Mouse (Mus musculus) right cerebral cortex, postnatal 10 days (tissue): Measurements from ENCODE around the gene Cbx1.
A peak's percentile ranks its signal among the peaks of the same experiment; 100 is the strongest.
"Not testable (repeated sequence)": the region's sequence is repeated elsewhere in the genome, so short reads cannot be mapped to it uniquely, and the experiment has no call there.

Experiments
- DNase-seq, 2 experiments: peaks; one replicate each; pipeline ENCODE4 v3.0.0; 2021; ENCODE audit warnings: low spot score in 2 of 2

Gene Cbx1

GRCm38 (mm10) chr11:96837298-96837697, 48.4 kb downstream of the Cbx1 start:
- no peak for DNase-seq

GRCm38 (mm10) chr11:96838341-96838740, 49.4 kb downstream of the Cbx1 start:
- DNase-seq = no peak

- no peak for DNase-seq
Observed at GRCm38 (mm10) chr11:96839428-96839827, 50.5 kb downstream of the Cbx1 start.

- no peak for DNase-seq
Observed at GRCm38 (mm10) chr11:96839877-96840276, 51.0 kb downstream of the Cbx1 start.

- DNase-seq = peak; percentile 64 to 82
Observed at GRCm38 (mm10) chr11:96840290-96840689, 51.4 kb downstream of the Cbx1 start.

GRCm38 (mm10) chr11:96843627-96844026, 54.7 kb downstream of the Cbx1 start:
- no peak for DNase-seq

- DNase-seq = no peak
Observed at GRCm38 (mm10) chr11:96847240-96847639, 58.3 kb downstream of the Cbx1 start.

- DNase-seq = no peak
Observed at GRCm38 (mm10) chr11:96848694-96849093, 59.8 kb downstream of the Cbx1 start.

- not testable (repeated sequence) for DNase-seq
Observed at GRCm38 (mm10) chr11:96849145-96849544, 60.2 kb downstream of the Cbx1 start.

GRCm38 (mm10) chr11:96849681-96850467, 60.9 kb downstream of the Cbx1 start, which contains the start of gene Copz2:
Gene Copz2 (plus strand): TSS chr11:96849870.
- no peak for DNase-seq

GRCm38 (mm10) chr11:96857446-96857845, 68.5 kb downstream of the Cbx1 start:
- no peak for DNase-seq
